Mouse (Mus musculus) testis, adult 2 months (tissue): Measurements from ENCODE around the gene Ifnb1.

ENCODE experiments used
- CTCF ChIP-seq: fragments of 200-500 bp; IDR thresholded peaks from 2 replicates; pipeline ENCODE4 v1.5.1; 2012; ENCODE audit warnings: low read depth, mild to moderate bottlenecking, inconsistent platforms, low read length, moderate library complexity; ENCODE audit not compliant: control insufficient read depth, insufficient read depth, insufficient replicate concordance
- POLR2A ChIP-seq: fragments of 200-500 bp; IDR thresholded peaks from 2 replicates; pipeline ENCODE4 v1.6.1; 2012; ENCODE audit warnings: low read depth, mild to moderate bottlenecking, inconsistent platforms, low read length, moderate library complexity; ENCODE audit not compliant: control insufficient read depth

- no peak for TF ChIP-seq POLR2A
- no peak for TF ChIP-seq CTCF
These were observed 8.8 kb downstream of the Ifnb1 start for GRCm38 (mm10) chr4:88513743-88514142.
